In genomic region chr13:40784202-40784771, GRCm38 (mm10) we compare ENCODE assay signal across 8 mouse cellular contexts. TPM values are rescaled to one million over a fixed set of nuclear protein-coding genes. Genes with fewer than 3 reads are reported as not detected.
DNase-seq lines count a peak whose midpoint lies in the region; ATAC-seq and TF ChIP-seq lines count a peak whose summit lies in the region.
"Had no signal": no experiment of that assay in that cellular context is flagged by ENCODE, and none has a peak within 500 bp of the region (broad histone marks: within the 10 kb centered on the region; RNA-seq: fewer than 3 reads in every experiment).

No protein-coding gene starts in this region.

- WGBS in hindbrain, postnatal 0 days = 57% methylated on average over 8 of the region's 8 CpGs
- 48% methylated on average over 8 of the region's 8 CpGs for WGBS in hindbrain, embryonic 10.5 days
- WGBS in forebrain, postnatal 0 days = 50% methylated on average over 8 of the region's 8 CpGs

- no peaks in the 10 kb centered on the region; the same call in 1 of the 2 replicates for H3K9me3 ChIP-seq in hindbrain, postnatal 0 days (ENCODE audit: low read length)
- no peaks in the 10 kb centered on the region for H3K9me3 ChIP-seq in hindbrain, embryonic 10.5 days
- no peaks in the 10 kb centered on the region for H3K9me3 ChIP-seq in G1E (replicated peaks)
- no peaks in the 10 kb centered on the region for H3K9me3 ChIP-seq in forebrain, postnatal 0 days (ENCODE audit: low read length)
- H3K9me3 ChIP-seq: heart, embryonic 15.5 days had no signal

- no peaks in the 10 kb centered on the region for H3K27me3 ChIP-seq in hindbrain, postnatal 0 days (ENCODE audit: insufficient read depth, low read length)
- no peaks in the 10 kb centered on the region for H3K27me3 ChIP-seq in hindbrain, embryonic 10.5 days (ENCODE audit: insufficient read depth, poor library complexity, severe bottlenecking)
- no peaks in the 10 kb centered on the region for H3K27me3 ChIP-seq in G1E (ENCODE audit: insufficient read depth, low read length)
- H3K27me3 ChIP-seq in forebrain, postnatal 0 days (ENCODE audit: insufficient read depth, low read length) = no peaks in the 10 kb centered on the region
- H3K27me3 ChIP-seq: heart, embryonic 15.5 days had no signal

- no peak overlapping the region for H3K4me2 ChIP-seq in hindbrain, postnatal 0 days (ENCODE audit: low read depth, low read length)
- no peak overlapping the region for H3K4me2 ChIP-seq in forebrain, postnatal 0 days (ENCODE audit: low read depth)
- H3K4me2 ChIP-seq: heart, embryonic 15.5 days had no signal

- no peak overlapping the region for H3K27ac ChIP-seq in hindbrain, postnatal 0 days
- no peak overlapping the region for H3K27ac ChIP-seq in hindbrain, embryonic 10.5 days
- H3K27ac ChIP-seq in forebrain, postnatal 0 days (ENCODE audit: low read depth, low read length) = no peak overlapping the region
- H3K27ac ChIP-seq: heart, embryonic 15.5 days had no signal

- TF ChIP-seq CTCF in hindbrain, postnatal 0 days (IDR thresholded peaks at IDR 0.05; ENCODE audit: low read depth) = peak; percentile 71
- TF ChIP-seq CTCF in G1E (IDR thresholded peaks at IDR 0.05; ENCODE audit: low read depth, low read length) = 0 out of 2 replicates have a peak, but pooled peaks have one; percentile 20
- TF ChIP-seq CTCF in forebrain, postnatal 0 days (IDR thresholded peaks at IDR 0.05; ENCODE audit: low read depth) = peak; percentile 70

- peak; percentile 71 for DNase-seq in hindbrain, postnatal 0 days (ENCODE audit: low spot score)
- DNase-seq in hindbrain, embryonic 10.5 days (ENCODE audit: low spot score) = no peak
- peak; percentile 4 for DNase-seq in CD4-positive helper T cell, adult 2 months (ENCODE audit: low read depth, low spot score)
- no peak for DNase-seq in G1E (ENCODE audit: low spot score)
- DNase-seq in forebrain, postnatal 0 days = peak; percentile 30
- DNase-seq in retina, adult 2 months (ENCODE audit: low read depth, low spot score) = peak; percentile 15
- DNase-seq in urinary bladder, postnatal 36 days (ENCODE audit: low spot score in 2 of 2) = no peak

- H3K4me1 ChIP-seq in hindbrain, postnatal 0 days (ENCODE audit: insufficient read depth, low read length) = no peaks in the 10 kb centered on the region
- H3K4me1 ChIP-seq in hindbrain, embryonic 10.5 days (replicated peaks) = no peaks in the 10 kb centered on the region
- H3K4me1 ChIP-seq in G1E (ENCODE audit: insufficient read depth, low read depth, low read length) = no peaks in the 10 kb centered on the region
- H3K4me1 ChIP-seq in forebrain, postnatal 0 days (ENCODE audit: insufficient read depth) = no peaks in the 10 kb centered on the region

- H3K4me3 ChIP-seq in hindbrain, postnatal 0 days (ENCODE audit: low read length) = no peak overlapping the region
- H3K4me3 ChIP-seq in hindbrain, embryonic 10.5 days = no peak overlapping the region
- H3K4me3 ChIP-seq in G1E (ENCODE audit: low read depth, low read length) = no peak overlapping the region
- H3K4me3 ChIP-seq in forebrain, postnatal 0 days (ENCODE audit: low read depth, low read length) = no peak overlapping the region
- H3K4me3 ChIP-seq: heart, embryonic 15.5 days had no signal

- no peak overlapping the region for H3K9ac ChIP-seq in hindbrain, postnatal 0 days (replicated peaks; ENCODE audit: low read length)
- H3K9ac ChIP-seq in forebrain, postnatal 0 days = no peak overlapping the region
- H3K9ac ChIP-seq: heart, embryonic 15.5 days had no signal

- H3K36me3 ChIP-seq in hindbrain, postnatal 0 days (ENCODE audit: insufficient read depth, low read length) = no peaks in the 10 kb centered on the region
- H3K36me3 ChIP-seq in hindbrain, embryonic 10.5 days = no peaks in the 10 kb centered on the region
- no peaks in the 10 kb centered on the region for H3K36me3 ChIP-seq in G1E (replicated peaks)
- H3K36me3 ChIP-seq in forebrain, postnatal 0 days (ENCODE audit: insufficient read depth) = no peaks in the 10 kb centered on the region
- H3K36me3 ChIP-seq: heart, embryonic 15.5 days had no signal

- ATAC-seq in hindbrain, postnatal 0 days = 0 out of 2 replicates have a peak, but pooled peaks have one; percentile 43
- ATAC-seq in G1E (ENCODE audit: extremely low read depth, insufficient number of reproducible peaks, low FRiP score, poor library complexity, severe bottlenecking) = no peak
- no peak for ATAC-seq in forebrain, postnatal 0 days

RNA-seq across cellular contexts. Expression of gene Tfap2a, which starts 46.1 kb away (rescaled TPM):
- 2.1 and 4.7 TPM in 2 replicates for total RNA-seq in hindbrain, postnatal 0 days (2014; rRNA removed)
- 6.9 and 7.2 TPM in 2 replicates for polyA plus RNA-seq in hindbrain, postnatal 0 days (2015; fragmentation: Nextera tagmentation; extraction: Ambion mirVana)
- polyA plus RNA-seq in hindbrain, embryonic 10.5 days (2016; fragmentation: Nextera tagmentation; extraction: Ambion mirVana) = 6.7 and 13.8 TPM in 2 replicates
- 6.8 and 11.0 TPM in 2 replicates for total RNA-seq in G1E (2014; fragmentation: Nextera tagmentation)
- 0.46 and 0.87 TPM in 2 replicates for total RNA-seq in G1E (2017)
- polyA plus RNA-seq in G1E (2012) = 12.3 and 16.1 TPM in 2 replicates
- total RNA-seq in forebrain, postnatal 0 days (2014; rRNA removed) = 0.38 TPM in 1 of 2 replicates, not detected in the other
- polyA plus RNA-seq in forebrain, postnatal 0 days (2015; fragmentation: Nextera tagmentation; extraction: Ambion mirVana) = 0.18 and 0.28 TPM in 2 replicates

Comparison
In these comparisons a context has a peak if more than half of its experiments do, and no peak if none do; other contexts are left out.
1. DNase-seq: peak in hindbrain, postnatal 0 days (single experiment), CD4-positive helper T cell, adult 2 months (single experiment), forebrain, postnatal 0 days (single experiment) and retina, adult 2 months (single experiment); none in hindbrain, embryonic 10.5 days (single experiment), G1E (single experiment) and urinary bladder, postnatal 36 days (0 of 2).
2. CTCF ChIP-seq: peak in every context shown above with its lines; median percentile 71 in hindbrain, postnatal 0 days; 70 in forebrain, postnatal 0 days; 20 in G1E.